Mouse (Mus musculus): ENCODE measurements around the gene B4gat1.

The B4gat1 gene

DNA sequence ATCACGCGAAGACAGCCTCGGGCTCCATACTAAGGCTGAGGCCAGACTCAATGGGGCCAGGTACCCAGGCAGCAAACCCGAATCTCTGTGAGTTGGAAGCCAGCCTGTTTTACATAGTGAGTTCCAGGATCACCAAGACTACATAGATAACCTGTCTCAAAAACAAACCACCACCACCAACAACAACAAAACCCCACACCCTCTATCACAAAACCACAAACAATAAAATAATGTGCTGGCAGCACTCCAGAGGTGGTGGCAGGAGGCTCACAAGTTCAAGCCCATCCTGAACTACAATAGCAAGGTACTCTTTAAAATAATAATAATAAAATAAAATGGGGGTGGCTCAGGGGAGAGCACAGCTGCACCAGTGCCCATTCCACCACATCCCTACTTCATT lies 2.0 kb upstream of the B4gat1 start:
- DNase-seq = no peak

DNA sequence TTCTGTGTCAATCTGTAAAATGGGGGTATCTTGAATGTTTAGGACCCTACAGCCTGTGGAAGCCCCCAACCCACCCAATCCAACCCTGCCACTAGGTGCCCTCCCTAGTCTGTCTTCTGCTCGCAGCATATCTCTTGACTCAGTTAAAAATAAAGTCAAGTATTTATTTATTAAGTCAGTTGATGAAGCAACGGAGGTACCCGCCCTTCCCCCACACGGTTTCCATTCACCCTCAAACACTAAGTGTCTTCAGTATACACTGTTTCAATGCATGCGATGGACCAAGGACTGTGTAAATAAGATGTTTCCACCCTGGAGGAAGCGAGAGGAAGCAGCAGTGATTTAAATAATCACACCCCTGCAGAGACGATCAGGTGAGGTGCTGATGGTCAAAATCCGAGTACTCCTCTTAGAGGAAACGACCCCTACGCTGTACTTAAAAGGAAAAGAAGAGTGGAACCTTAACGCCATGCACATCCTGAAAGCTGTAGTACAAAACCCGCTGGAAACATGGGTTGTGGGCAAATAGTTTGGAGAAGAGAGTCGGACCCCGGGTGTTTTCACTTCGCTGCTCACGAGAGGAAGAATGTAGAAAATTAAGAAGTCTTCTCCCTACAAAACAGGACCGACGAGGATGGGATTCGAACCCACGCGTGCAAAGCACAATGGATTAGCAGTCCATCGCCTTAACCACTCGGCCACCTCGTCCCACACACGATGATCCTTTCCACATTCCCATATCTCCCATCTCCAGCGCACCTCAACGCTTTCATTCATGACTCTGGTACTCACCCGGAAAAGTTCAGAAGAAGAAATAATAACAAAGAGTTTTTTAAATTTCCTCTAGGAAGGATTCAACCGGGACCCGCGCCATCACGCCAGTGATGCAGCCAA lies 701 bp upstream of the B4gat1 start:
- DNase-seq = peak; percentile 81

DNA sequence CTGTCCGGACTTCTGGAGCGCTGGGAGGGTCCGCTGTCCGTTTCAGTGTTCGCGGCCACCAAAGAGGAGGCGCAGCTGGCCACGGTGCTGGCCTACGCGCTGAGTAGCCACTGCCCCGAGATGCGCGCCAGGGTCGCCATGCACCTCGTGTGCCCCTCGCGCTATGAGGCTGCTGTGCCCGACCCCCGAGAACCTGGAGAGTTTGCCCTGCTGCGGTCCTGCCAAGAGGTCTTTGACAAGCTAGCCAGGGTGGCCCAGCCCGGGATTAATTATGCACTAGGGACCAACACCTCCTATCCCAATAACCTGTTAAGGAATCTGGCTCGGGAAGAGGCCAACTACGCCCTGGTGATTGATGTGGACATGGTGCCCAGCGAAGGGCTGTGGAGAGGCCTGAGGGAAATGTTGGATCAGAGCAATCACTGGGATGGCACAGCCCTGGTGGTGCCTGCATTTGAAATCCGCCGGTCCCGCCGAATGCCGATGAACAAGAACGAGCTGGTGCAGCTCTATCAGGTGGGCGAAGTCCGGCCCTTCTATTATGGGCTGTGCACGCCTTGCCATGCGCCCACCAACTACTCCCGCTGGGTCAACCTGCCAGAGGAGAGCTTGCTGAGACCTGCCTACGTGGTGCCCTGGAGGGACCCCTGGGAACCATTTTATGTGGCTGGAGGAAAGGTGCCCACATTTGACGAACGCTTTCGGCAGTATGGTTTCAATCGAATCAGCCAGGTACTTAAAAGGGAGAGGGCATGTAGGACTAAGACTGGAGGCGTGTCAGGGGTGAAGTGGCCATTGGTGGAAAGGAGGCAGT lies 882 bp downstream of the B4gat1 start:
- DNase-seq = peak; percentile 50

- DNase-seq = peak; percentile 94
These were observed 2.4 kb downstream of the B4gat1 start, which contains the start of gene Brms1 for GRCm38 (mm10) chr19:5040862-5041523. Brms1 (plus strand) TSS chr19:5041354.

DNA sequence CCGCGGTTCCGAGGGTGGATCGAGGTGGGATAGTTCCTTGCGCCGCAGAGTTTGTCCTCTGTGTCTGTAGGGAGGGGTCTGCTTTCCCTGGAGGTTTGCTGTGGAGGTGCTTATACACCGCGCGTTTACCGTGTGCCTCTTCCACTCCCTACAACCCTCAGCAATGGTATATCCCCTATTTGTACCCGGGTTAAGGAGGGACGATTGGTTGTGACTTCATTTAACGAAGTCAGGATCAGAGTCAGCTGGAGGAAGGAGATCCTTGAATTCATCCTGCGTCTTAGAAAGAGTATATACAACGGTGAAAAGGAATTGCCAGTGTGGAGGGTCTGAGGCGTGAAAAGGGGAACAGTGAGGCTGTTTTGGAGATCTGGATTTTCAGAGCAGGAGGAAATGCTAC lies 3.0 kb downstream of the B4gat1 start:
- DNase-seq = no peak

DNA sequence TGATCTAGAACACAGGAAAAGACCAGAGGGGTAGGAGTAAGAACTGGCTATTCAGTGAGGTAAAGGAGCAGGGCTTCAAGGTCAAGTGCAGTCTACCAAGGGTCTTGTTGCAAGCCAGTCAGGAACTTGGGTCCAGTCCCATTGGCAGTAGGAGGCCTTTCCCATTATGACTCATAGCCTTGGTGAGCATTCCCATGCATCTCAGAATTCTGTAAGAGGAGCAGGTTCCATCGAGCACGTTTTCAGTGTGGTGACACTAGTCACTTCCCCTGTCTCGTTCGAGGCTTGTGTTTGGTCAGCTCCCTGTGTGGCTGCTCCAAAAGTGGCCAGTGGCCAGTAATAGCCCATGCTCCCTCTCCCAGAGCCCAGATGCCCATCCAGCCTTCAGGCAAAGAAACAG lies 6.9 kb downstream of the B4gat1 start:
- no peak for DNase-seq

DNA sequence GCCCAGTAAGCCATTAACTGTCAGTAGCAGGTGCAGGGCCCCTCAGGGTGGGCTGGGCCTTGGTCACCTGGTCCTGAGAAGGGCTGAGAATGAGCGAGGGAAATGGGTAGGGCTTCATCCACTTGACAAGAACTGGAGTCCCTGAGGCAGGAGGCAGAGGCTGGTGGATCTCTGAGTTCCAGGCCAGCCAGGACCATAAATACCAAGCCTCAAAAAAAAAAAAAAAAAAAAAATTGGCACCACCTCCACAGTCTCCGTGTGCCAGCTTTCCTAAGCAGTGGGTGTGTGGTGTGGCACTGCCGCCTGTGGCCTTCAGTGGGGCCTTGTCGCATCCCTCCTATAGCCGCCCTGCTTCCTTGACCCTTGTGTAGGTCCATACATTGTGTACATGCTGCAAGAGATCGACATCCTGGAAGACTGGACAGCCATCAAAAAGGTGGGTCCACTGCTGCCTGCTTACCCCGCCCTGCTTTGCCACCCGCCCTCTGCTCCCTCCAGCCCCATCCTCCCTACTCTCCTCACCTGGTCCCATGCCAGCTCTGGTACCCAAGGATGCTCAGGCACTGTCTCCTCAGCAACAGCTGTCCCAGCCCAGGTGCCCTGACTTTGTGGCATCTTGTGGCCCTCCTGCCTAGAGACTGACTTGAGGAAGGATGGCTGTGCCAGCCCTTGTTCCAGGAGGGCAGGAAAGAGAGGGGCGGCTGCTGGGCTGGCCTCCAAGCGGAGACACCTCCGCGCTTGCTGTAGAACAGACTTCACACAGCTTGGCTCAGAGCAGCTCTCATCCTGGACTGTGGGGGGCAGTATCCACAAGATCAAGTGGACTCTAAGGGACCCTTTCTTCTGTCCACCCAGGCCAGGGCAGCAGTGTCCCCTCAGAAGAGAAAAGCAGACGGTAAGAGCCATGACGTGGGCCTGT lies 9.8 kb downstream of the B4gat1 start:
- no peak for DNase-seq

DNA sequence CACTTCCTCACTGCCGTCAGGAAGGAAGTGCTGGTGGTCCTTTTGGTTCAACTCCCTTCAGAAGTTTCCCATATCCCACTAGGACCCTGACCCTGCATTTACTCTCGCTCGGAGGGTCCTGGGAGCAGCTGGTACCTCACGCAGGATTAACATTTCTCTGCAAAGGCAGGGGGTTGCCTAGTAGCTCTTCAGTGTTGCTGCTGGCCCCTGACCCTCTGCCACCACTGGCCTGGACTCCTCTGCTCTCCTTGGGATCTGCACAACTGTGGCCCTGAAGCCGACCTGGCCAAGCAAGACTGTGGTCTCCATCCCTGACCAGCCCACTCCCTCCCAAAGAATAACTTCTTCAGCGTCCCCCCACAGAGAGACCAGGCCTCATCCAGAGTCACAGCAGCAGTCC lies 10.7 kb downstream of the B4gat1 start:
- DNase-seq = no peak

GRCm38 (mm10) chr19:5050047-5050905 lies 11.7 kb downstream of the B4gat1 start, which contains the start of gene Rin1:
Rin1 (plus strand) TSS chr19:5050481.
- DNase-seq = peak; percentile 61

GRCm38 (mm10) chr19:5051031-5051430 lies 12.4 kb downstream of the B4gat1 start:
- no peak for DNase-seq

- DNase-seq = no peak
These were observed 12.9 kb downstream of the B4gat1 start for GRCm38 (mm10) chr19:5051515-5051914.

GRCm38 (mm10) chr19:5052166-5052822 lies 13.7 kb downstream of the B4gat1 start:
- DNase-seq = no peak

DNA sequence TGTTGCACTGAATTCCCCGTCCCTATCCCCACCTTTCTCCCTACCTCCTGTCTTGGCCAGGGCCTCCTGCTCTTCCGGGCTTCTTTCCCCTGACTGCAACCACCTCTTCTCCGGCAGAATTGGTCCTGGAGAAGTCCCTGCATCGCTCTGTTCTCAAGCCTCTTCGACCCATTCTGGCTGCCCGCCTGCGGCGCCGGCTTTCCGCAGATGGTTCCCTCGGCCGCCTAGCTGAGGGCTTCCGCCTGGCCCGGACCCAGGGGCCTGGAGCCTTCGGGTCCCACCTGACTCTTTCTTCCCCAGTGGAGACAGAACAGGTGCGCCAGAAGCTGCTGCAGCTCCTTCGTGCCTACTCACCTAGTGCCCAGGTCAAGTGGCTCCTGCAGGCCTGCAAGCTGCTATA lies 14.2 kb downstream of the B4gat1 start:
- no peak for DNase-seq

DNA sequence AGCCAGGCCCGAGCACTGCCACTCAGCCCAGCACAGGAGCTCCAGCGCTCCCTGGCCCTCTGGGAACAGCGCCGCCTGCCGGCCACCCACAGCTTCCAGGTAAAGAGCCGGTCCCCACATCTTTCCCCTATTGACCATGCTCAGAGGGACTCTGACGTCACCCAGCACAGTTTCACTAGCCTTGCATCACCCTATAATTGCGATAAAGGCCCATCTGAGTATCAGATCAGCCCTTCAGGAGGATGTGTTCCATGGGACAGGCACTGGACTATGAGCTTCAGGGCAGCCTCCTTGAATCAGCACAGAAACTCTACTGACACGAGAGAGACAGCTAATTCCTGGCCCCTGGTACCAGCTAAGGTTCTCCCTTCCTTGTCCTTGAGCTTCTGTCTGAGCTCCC lies 15.3 kb downstream of the B4gat1 start:
- peak; percentile 45 for DNase-seq

DNA sequence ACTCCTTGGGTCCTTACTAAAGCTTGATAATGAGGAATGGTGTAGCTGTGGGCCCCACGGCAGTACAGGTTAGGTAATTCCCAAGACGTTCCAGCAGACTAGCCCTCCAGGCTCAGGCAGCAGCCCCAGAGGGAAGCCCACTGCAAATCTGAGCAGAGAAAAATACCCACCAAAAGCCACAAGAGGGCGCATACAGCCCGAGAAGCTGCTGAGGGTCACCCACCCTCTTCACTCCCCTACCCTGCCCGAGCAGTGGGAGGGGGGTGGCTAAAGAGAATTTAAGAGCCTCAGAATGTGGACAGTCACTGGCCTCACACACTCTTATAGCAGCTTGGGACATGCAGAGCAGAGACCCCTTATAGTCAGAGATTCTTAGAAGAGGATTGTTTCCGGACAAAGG lies 17.6 kb downstream of the B4gat1 start:
- no peak for DNase-seq

DNA sequence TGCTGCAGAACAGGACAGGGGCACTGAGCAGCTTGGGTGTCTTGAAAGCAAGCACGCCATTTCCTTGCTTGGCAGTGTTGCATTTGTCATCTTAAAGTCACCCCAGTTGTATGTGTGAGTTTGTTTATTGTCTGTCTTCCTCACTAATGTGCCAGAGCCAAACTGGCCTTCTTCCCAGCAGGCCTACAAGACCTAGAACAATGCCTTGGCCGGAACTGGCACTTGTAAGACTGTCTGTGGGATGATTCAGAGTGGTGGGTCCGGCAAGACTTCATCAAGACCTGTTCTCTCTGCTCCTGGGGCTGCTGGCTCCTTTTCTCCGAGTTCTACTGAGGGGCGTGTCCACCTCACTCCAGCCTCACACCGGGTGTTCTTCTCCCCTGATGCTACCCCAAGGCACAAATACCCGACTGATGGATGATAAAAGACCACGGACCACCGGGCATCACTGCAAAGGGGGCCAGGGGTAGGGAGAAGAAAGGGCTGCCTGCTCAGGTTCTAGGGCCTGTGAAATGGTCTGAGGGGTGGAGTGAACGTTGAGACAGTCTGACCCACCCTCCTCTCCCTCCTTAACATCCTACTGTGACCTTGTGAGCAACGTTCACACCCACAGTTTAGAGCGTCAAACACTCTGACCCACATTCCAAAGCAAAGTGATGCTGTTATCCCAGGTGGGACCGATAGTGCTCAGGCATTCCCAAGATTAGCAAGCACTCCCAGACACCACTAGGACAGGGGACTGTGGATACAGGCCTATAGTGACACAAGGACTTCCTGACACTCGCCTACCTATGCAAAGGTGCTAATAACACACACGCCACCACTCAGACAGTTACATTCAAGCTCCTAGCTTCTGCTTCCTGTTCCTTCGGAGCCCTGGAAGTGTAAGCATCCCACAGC lies 19.5 kb downstream of the B4gat1 start:
- DNase-seq = no peak

DNA sequence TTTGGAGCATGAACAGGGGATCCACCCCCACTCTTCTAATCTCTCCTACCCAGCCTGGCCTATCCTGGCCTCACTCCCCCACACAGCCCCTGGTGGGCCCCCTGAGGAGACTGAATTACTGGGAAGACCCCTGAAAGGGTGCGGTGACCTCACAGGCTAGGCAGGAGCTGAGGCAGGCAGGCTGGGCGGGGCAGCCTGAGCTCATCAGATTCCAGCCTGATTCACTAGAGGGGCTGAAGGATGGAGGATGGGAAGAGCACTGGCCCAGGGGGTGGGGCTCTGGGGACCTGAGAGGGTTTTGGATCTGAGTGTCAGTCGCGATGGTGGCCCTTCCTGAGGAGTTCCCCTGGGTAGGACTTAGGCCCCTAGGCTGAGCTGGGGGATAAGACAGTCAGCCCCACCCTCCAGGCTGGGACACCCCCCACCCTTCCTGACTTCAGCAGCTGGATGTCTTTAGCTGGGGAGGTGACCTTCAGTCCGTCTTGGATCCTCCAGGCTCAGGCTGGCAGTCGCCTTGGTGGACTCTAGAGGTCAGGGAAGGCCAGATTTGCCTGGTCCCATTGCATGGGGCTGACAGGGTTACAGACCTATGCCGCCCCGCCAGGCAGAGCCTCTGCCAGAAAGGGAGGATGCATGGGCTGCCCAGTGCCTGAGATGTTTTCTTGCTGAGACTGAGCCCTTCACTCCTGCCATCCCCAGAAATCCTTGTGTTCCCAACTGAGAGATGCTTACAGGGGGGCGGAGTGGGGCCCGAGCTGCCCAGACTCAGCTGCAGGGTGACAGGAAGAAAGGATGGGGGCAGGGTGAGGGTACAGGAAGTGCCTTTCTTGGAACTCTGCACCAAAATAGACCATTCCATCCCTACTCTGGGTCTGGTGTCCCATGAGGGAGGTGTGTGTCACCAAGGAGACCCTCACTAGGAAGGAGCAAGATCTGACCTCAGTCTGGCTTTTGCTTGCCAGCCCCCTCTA lies 20.5 kb downstream of the B4gat1 start:
- DNase-seq = no peak

Measured in kidney, adult 9 months (tissue).